Mouse (Mus musculus) limb, embryonic 13.5 days (tissue): ENCODE measurements around the gene Cux1. TPM values are rescaled to one million over a fixed set of nuclear protein-coding genes. Genes with fewer than 3 reads are reported as not detected.
A peak's percentile ranks its signal among the peaks of the same experiment; 100 is the strongest.

Source experiments
- ATAC-seq: fragments of 200-750 bp; cut with Nextera tagmentation; 2 replicates; pipeline ENCODE4 v1.8.0; 2017; ENCODE audit warnings: low read depth, moderate number of reproducible peaks, moderate TSS enrichment; ENCODE audit not compliant: low FRiP score
- H3K27ac ChIP-seq: fragments of 300-500 bp; sonication (generic); 2 replicates; pipeline ENCODE4 v1.5.1; 2015; ENCODE audit warnings: inconsistent platforms, mild to moderate bottlenecking, moderate library complexity
- H3K27me3 ChIP-seq: fragments of 300-500 bp; sonication (generic); 2 replicates; pipeline ENCODE4 v1.6.1; 2015; ENCODE audit warnings: mild to moderate bottlenecking, inconsistent platforms
- H3K36me3 ChIP-seq: fragments of 300-500 bp; sonication (generic); 2 replicates; pipeline ENCODE4 v1.6.1; 2015; ENCODE audit warnings: inconsistent platforms, mild to moderate bottlenecking, moderate library complexity
- H3K4me1 ChIP-seq: fragments of 300-500 bp; sonication (generic); 2 replicates; pipeline ENCODE4 v1.6.1; 2015; ENCODE audit warnings: inconsistent platforms
- H3K4me2 ChIP-seq: fragments of 300-500 bp; sonication (generic); replicated peaks from 2 replicates; pipeline ENCODE4 v1.6.1; 2015; ENCODE audit warnings: inconsistent platforms, mild to moderate bottlenecking, moderate library complexity
- H3K4me3 ChIP-seq: fragments of 300-500 bp; sonication (generic); 2 replicates; pipeline ENCODE4 v1.5.1; 2015; ENCODE audit warnings: moderate library complexity, mild to moderate bottlenecking, inconsistent platforms
- H3K9ac ChIP-seq: fragments of 300-500 bp; sonication (generic); 2 replicates; pipeline ENCODE4 v1.6.1; 2015; ENCODE audit warnings: mild to moderate bottlenecking, inconsistent platforms
- H3K9me3 ChIP-seq: fragments of 300-500 bp; sonication (generic); 2 replicates; pipeline ENCODE4 v1.6.1; 2016; ENCODE audit warnings: inconsistent platforms
- WGBS: fragments of 180-500 bp; shearing (Covaris S2); methylation state at CpG from one replicate; pipeline ENCODE4 v1.1.7; 2015; 5-methylcytosine and 5-hydroxymethylcytosine counted together
- polyA plus RNA-seq: library from polyadenylated mRNA; unstranded; fragments of >200 nt; fragmentation: Nextera tagmentation; extraction: Ambion mirVana; gene quantifications from 2 replicates; pipeline ENCODE4 v1.2.1, GENCODE M21; 2015

The Cux1 gene
- polyA plus RNA-seq, result 80.8 and 83.7 TPM in 2 replicates

GRCm38 (mm10) chr5:136567176-136568025 is at the start of gene Cux1:
Cux1 (minus strand) TSS chr5:136567490.
- H3K36me3 ChIP-seq, result no peaks in the 10 kb centered on the region
- under 1% methylated on average over 73 of the region's 103 CpGs for WGBS
- ATAC-seq, result peak; percentile 89
- peak within 1 kb of the TSS; percentile 97 for H3K4me2 ChIP-seq
- H3K27me3 ChIP-seq, result peaks cover 48% of the 10 kb centered on the region
- H3K9ac ChIP-seq, result peak within 1 kb of the TSS; percentile 87
- peak within 1 kb of the TSS; percentile 87 for H3K27ac ChIP-seq
- H3K4me1 ChIP-seq, result peaks cover 45% of the 10 kb centered on the region
- H3K9me3 ChIP-seq, result no peaks in the 10 kb centered on the region
- peak within 1 kb of the TSS; percentile 98 for H3K4me3 ChIP-seq

- 62% methylated on average over 1 of the region's 1 CpGs for WGBS
- no peaks in the 10 kb centered on the region for H3K9me3 ChIP-seq
- no peak for ATAC-seq
- H3K36me3 ChIP-seq, result no peaks in the 10 kb centered on the region
- H3K27ac ChIP-seq, result no peak overlapping the region
- no peaks in the 10 kb centered on the region for H3K4me1 ChIP-seq
- H3K4me3 ChIP-seq, result no peak overlapping the region
- peaks cover 8% of the 10 kb centered on the region for H3K27me3 ChIP-seq
- H3K4me2 ChIP-seq, result no peak overlapping the region
- H3K9ac ChIP-seq, result no peak overlapping the region
These were observed 45.1 kb upstream of the Cux1 start for GRCm38 (mm10) chr5:136612391-136612790.

GRCm38 (mm10) chr5:136608814-136609434 is 41.6 kb upstream of the Cux1 start:
- no peak overlapping the region for H3K27ac ChIP-seq
- H3K36me3 ChIP-seq, result no peaks in the 10 kb centered on the region
- no peak overlapping the region for H3K4me3 ChIP-seq
- 0 out of 2 replicates have a peak, but pooled peaks cover 7% of the 10 kb centered on the region for H3K27me3 ChIP-seq
- no peak overlapping the region for H3K9ac ChIP-seq
- no peak for ATAC-seq
- no peaks in the 10 kb centered on the region for H3K9me3 ChIP-seq
- H3K4me2 ChIP-seq, result no peak overlapping the region
- WGBS, result 37% methylated on average over 6 of the region's 6 CpGs
- no peaks in the 10 kb centered on the region for H3K4me1 ChIP-seq

GRCm38 (mm10) chr5:136605144-136605543 is 37.9 kb upstream of the Cux1 start:
- Histone ChIP-seq H3K4me1 (no peaks in the 10 kb centered on the region), H3K36me3 (no peaks in the 10 kb centered on the region), H3K9me3 (no peaks in the 10 kb centered on the region), H3K4me3 (no peak overlapping the region), H3K4me2 (no peak overlapping the region), H3K27me3 (0 out of 2 replicates have a peak, but pooled peaks cover 7% of the 10 kb centered on the region), H3K9ac (no peak overlapping the region), H3K27ac (no peak overlapping the region)
- no peak for ATAC-seq
- WGBS, result 79% methylated on average over 11 of the region's 11 CpGs

GRCm38 (mm10) chr5:136603176-136603964 is 36.1 kb upstream of the Cux1 start:
- ATAC-seq, result no peak
- WGBS, result 71% methylated on average over 13 of the region's 13 CpGs
- no peaks in the 10 kb centered on the region for H3K36me3 ChIP-seq
- no peak overlapping the region for H3K9ac ChIP-seq
- 0 out of 2 replicates have a peak, but pooled peaks cover 7% of the 10 kb centered on the region for H3K27me3 ChIP-seq
- no peaks in the 10 kb centered on the region for H3K9me3 ChIP-seq
- H3K4me3 ChIP-seq, result no peak overlapping the region
- H3K4me2 ChIP-seq, result no peak overlapping the region
- no peaks in the 10 kb centered on the region for H3K4me1 ChIP-seq
- H3K27ac ChIP-seq, result no peak overlapping the region

- Histone ChIP-seq H3K4me1 (no peaks in the 10 kb centered on the region), H3K9ac (no peak overlapping the region), H3K27ac (no peak overlapping the region), H3K27me3 (0 out of 2 replicates have a peak, but pooled peaks cover 7% of the 10 kb centered on the region), H3K9me3 (no peaks in the 10 kb centered on the region), H3K4me2 (no peak overlapping the region), H3K4me3 (no peak overlapping the region), H3K36me3 (no peaks in the 10 kb centered on the region)
- 69% methylated on average over 5 of the region's 5 CpGs for WGBS
- no peak for ATAC-seq
These were observed 33.2 kb upstream of the Cux1 start for GRCm38 (mm10) chr5:136600511-136600910.

DNA sequence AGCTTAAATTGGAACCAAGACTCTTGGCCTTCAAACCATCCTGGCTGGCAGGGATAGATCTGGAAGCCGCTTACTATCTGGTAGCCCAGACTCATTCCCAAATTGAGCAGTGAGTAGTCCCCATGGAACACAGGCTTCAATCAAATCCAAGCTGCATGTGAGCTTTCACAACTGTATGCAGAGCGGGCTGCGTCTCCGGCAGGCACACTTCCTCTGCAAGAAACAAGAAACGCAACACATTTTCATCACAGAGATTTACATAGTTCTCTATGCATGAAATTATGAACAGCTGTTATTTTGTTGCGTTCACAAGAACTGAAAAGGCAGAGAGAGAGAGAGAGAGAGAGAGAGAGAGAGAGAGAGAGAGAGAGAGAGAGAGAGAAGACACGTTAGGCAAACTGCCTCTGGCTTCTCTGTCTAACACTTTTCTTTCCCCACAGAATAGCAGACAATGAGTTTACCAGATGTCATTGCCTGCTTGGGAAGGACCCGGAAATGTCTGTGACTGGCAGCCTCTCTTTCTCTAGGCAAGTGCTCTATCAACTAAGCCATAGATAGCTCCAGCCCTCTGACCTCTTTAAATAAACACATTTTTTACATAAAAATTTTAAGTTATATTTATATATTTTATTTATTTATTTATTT is 27.7 kb upstream of the Cux1 start:
- H3K4me2 ChIP-seq, result no peak overlapping the region
- H3K9ac ChIP-seq, result no peak overlapping the region; the same call in 1 of the 2 replicates
- no peak for ATAC-seq
- H3K27me3 ChIP-seq, result no peaks in the 10 kb centered on the region
- H3K36me3 ChIP-seq, result no peaks in the 10 kb centered on the region
- WGBS, result 42% methylated on average over 8 of the region's 8 CpGs
- H3K4me3 ChIP-seq, result no peak overlapping the region
- no peaks in the 10 kb centered on the region for H3K9me3 ChIP-seq
- H3K27ac ChIP-seq, result no peak overlapping the region; the same call in 1 of the 2 replicates
- H3K4me1 ChIP-seq, result peaks cover 10% of the 10 kb centered on the region; the same call in 1 of the 2 replicates

DNA sequence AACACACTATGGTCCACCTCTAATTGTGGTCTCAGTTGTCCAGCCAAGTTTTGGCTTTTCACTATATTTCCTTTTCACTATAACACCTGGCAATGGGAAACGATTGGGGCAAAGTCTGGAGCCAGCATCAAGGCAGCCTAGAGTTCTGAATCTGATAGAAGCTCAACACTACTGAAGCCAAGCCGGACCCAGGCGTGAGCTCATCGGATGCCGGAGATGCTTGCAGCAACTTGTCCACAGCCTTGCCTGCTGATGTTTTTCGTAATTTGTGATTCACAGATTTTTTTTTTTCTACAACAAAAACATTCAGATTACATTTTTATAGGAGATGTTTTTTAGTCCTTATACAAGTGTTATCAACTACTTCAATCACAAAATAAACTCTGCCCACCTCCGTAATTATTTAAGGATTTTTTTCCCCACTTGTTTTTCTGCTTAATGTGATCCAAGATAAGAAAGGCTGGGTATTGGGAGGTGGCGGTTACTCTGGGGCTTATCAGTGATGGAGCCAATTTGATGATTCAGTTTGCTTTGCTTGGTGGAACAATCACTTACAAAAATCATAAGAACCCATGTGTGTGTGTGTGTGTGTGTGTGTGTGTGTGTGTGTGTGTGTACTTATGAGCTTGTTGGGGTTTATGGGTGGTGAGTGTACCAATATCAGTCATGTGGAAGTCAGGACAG is 24.7 kb upstream of the Cux1 start:
- no peak overlapping the region for H3K9ac ChIP-seq
- 0 out of 2 replicates have a peak, but pooled peaks cover 5% of the 10 kb centered on the region for H3K27me3 ChIP-seq
- no peak overlapping the region for H3K27ac ChIP-seq
- 79% methylated on average over 8 of the region's 8 CpGs for WGBS
- no peak for ATAC-seq
- H3K4me1 ChIP-seq, result peaks cover 10% of the 10 kb centered on the region; the same call in 1 of the 2 replicates
- no peak overlapping the region for H3K4me2 ChIP-seq
- H3K36me3 ChIP-seq, result no peaks in the 10 kb centered on the region
- H3K9me3 ChIP-seq, result no peaks in the 10 kb centered on the region
- H3K4me3 ChIP-seq, result no peak overlapping the region

GRCm38 (mm10) chr5:136589002-136589401 is 21.7 kb upstream of the Cux1 start:
- Histone ChIP-seq H3K27me3 (0 out of 2 replicates have a peak, but pooled peaks cover 5% of the 10 kb centered on the region), H3K36me3 (no peaks in the 10 kb centered on the region), H3K4me1 (no peaks in the 10 kb centered on the region), H3K27ac (no peak overlapping the region), H3K4me2 (no peak overlapping the region), H3K9ac (no peak overlapping the region), H3K4me3 (no peak overlapping the region), H3K9me3 (no peaks in the 10 kb centered on the region)
- 57% methylated on average over 2 of the region's 2 CpGs for WGBS
- ATAC-seq, result no peak

DNA sequence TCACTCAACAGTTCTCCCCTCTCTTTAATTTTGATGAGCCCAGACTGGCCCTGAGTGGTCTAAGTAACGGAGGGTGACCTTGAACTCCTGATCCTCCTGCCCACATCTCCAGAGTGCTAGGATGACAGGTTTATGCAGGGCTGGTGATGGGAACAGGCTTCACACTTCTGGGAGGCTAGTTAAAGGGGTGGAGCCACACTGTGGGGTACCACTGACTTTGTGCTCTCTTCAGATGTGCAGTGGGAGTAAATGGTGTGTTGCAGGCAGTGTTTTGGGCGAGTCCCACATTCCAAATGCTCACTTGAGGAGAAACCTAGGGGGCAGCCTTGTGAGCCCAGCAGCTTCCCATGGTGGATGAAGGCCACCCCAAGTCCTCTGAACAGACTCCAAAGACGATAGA is 21.2 kb upstream of the Cux1 start:
- no peaks in the 10 kb centered on the region for H3K4me1 ChIP-seq
- no peak overlapping the region for H3K4me2 ChIP-seq
- H3K9me3 ChIP-seq, result no peaks in the 10 kb centered on the region
- H3K27ac ChIP-seq, result no peak overlapping the region
- WGBS, result 55% methylated on average over 3 of the region's 3 CpGs
- H3K36me3 ChIP-seq, result no peaks in the 10 kb centered on the region
- H3K27me3 ChIP-seq, result 0 out of 2 replicates have a peak, but pooled peaks cover 5% of the 10 kb centered on the region
- no peak overlapping the region for H3K9ac ChIP-seq
- H3K4me3 ChIP-seq, result no peak overlapping the region
- ATAC-seq, result no peak

DNA sequence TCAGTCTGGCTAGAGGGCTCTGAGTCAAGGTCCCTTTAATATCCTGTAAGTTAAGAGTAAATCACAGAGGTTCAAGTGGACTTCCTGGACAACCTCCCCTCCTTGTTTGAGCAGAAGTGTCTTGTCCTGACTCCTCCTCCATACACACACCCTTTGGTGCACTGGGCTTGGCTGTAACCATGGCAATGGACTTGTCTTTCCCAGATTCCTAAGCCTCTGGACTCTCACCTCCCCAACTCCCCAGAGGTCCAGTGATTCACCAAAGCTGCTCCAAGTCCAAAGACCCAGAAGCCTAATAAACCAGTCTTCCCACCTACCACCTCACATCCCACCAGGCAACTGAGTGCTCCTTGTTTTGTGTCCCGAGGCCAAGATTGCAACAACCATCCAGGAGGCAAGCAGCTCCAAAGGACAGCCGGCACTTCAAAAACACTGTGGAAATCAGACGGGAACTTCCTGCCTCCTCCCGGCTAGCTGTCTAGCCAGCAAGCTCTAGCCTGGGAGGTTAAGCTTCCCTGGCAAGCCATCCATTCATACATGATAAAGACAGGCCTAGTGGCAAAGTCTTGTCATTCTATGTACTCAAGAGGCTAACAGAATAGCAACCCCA is 17.5 kb upstream of the Cux1 start:
- Histone ChIP-seq H3K27ac (no peak overlapping the region), H3K27me3 (peaks cover 41% of the 10 kb centered on the region), H3K9me3 (peaks cover 4% of the 10 kb centered on the region; the same call in 1 of the 2 replicates), H3K4me3 (no peak overlapping the region), H3K36me3 (no peaks in the 10 kb centered on the region), H3K4me1 (peaks cover 15% of the 10 kb centered on the region), H3K9ac (no peak overlapping the region), H3K4me2 (no peak overlapping the region)
- 32% methylated on average over 4 of the region's 4 CpGs for WGBS
- ATAC-seq, result no peak
